Mouse (Mus musculus): ENCODE data around the gene Dnhd1.

GRCm38 (mm10) chr7:105726144-105726979, 75.7 kb downstream of the Dnhd1 start:
- TF ChIP-seq CTCF (IDR thresholded peaks at IDR 0.05; ENCODE audit: low read depth, low read length), result peak; percentile 38; the same call in 1 of the 2 replicates
- TF ChIP-seq GATA1 (IDR thresholded peaks at IDR 0.05; ENCODE audit: borderline replicate concordance, low read length), result no peak
- no peak for TF ChIP-seq TAL1 (conservative IDR thresholded peaks at IDR 0.05; ENCODE audit: low read depth, low read length)
- TF ChIP-seq POLR2AphosphoS5 (IDR thresholded peaks at IDR 0.05; ENCODE audit: insufficient replicate concordance, low read depth, low read length), result no peak
- no peak for TF ChIP-seq GATA2 (IDR thresholded peaks at IDR 0.05; ENCODE audit: borderline replicate concordance, low read depth, low read length)

All from G1E (cell line).